Mouse (Mus musculus) bone marrow, adult 2 months (tissue): ENCODE measurements at regions not wholly inside any gene's neighbourhood (a gene's known extent, or its start where the extent isn't known, plus 50 kb on each side); places are given as distances from the start of the nearest gene placed in this dataset.

ENCODE experiments used
- H3K27ac ChIP-seq: fragments of 200-500 bp; 2 replicates; pipeline ENCODE4 v1.5.1; 2012; ENCODE audit warnings: low read depth, mild to moderate bottlenecking, control low read depth, inconsistent platforms, low read length; ENCODE audit not compliant: control insufficient read depth, poor library complexity, insufficient read depth
- H3K4me1 ChIP-seq: fragments of 200-500 bp; 2 replicates; pipeline ENCODE4 v1.6.1; 2011; ENCODE audit warnings: low read length; ENCODE audit not compliant: control insufficient read depth, insufficient read depth
- H3K4me3 ChIP-seq: fragments of 200-500 bp; replicated peaks from 2 replicates; pipeline ENCODE3; 2011; ENCODE audit warnings: mild to moderate bottlenecking, low read depth, low read length, control low read depth; ENCODE audit not compliant: control insufficient read depth
- CTCF ChIP-seq: fragments of 200-500 bp; IDR thresholded peaks from 2 replicates; pipeline ENCODE4 v1.5.1; 2011; ENCODE audit warnings: low read length, control low read depth; ENCODE audit not compliant: control insufficient read depth, insufficient read depth
- POLR2A ChIP-seq: fragments of 200-500 bp; IDR thresholded peaks from 2 replicates; pipeline ENCODE4 v1.6.1; 2011; ENCODE audit warnings: low read depth, mild to moderate bottlenecking, control low read depth, low read length, borderline replicate concordance; ENCODE audit not compliant: control insufficient read depth
- WGBS: fragments of 180-500 bp; shearing (Covaris S2); methylation state at CpG from one replicate; pipeline ENCODE4 v1.1.7; 2018; 5-methylcytosine and 5-hydroxymethylcytosine counted together

DNA sequence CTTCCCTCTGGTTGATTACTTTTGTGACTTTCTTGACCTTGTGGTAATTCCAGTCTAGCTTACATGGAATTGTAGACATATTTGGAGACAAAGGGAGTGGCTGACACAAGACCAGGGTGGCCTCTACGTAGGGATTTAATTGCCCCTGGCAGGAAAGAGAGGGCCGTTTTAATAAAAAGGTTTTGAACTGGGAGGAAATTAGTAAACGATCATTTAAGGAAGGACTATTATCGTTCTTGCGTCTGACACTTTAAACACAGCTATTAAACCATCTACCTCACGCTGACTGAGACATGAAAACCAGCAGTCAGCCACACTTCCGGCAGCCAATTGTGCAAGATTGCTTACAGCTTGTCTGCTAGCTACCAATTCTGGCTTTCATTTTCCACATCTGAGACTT is 197.1 kb upstream of the Tas2r119 start:
- H3K4me3 ChIP-seq: no peak overlapping the region
- H3K4me1 ChIP-seq: no peaks in the 10 kb centered on the region
- no peak overlapping the region for H3K27ac ChIP-seq
- TF ChIP-seq POLR2A (no peak), CTCF (no peak)
- 47% methylated on average over 7 of the region's 7 CpGs for WGBS

DNA sequence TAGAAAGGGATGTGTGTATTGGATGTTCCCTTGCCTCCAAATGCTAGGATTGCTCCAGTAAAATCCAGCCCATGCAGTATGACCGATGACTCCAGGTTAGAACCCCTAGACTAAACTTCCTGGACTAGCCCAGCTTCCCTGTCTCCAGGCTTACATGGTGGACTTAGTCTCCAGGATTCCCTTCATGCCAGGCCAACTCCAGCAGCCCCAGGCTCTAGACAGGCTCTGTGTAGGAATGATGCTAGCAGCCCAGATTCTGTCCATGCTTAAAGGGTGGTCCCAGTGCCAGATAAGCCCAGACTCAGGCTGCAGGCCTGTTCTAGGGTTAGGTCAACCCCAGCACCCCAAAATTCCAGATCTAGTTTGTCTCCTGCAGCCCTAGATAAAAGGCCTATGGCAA is 196.3 kb upstream of the Tas2r119 start:
- no peak overlapping the region for H3K4me3 ChIP-seq
- H3K4me1 ChIP-seq: no peaks in the 10 kb centered on the region
- WGBS: 83% methylated on average over 1 of the region's 1 CpGs
- TF ChIP-seq POLR2A: no peak
- no peak for TF ChIP-seq CTCF
- no peak overlapping the region for H3K27ac ChIP-seq

DNA sequence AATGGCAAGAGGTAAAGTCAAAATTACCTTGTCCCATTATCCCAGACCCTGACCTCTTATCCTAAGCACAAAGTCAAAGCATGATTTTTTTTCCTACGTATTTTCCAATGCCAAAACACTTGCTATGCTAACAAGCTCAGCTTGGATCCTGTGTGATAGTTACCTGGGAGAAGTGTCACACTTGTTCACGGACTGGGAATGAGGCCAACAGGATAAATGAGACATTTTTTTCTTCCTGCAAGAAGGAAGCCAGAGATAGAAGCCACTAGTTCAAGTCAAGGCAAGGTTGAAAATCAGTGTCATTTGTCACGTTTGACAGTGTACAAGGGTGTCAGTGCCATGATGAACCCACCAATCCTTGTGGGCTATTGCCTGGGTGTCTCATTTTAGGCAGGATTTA is 189.8 kb upstream of the Tas2r119 start:
- H3K27ac ChIP-seq: no peak overlapping the region
- H3K4me3 ChIP-seq: no peak overlapping the region
- WGBS: 62% methylated on average over 3 of the region's 3 CpGs
- H3K4me1 ChIP-seq: no peaks in the 10 kb centered on the region
- TF ChIP-seq POLR2A (no peak), CTCF (no peak)

DNA sequence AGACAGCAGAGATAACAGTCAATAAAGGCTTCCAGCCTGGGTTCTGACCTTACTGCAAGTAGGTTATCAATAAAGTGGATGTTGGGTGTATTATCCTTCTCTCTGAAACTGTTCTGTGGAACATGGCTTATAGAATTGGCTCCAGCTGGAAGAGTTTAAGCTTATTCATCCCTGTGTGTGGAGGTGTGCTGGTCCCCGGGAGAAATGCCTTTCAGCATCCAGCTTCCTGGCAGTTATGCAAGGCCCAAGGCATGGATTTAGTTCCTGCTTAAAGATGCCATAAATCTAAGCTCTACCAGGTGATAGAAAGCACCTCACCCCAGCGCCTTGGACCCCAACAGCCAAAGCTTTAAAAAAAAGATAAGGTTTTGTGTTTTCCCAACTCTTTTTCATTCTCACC is 188.0 kb upstream of the Tas2r119 start:
- 65% methylated on average over 2 of the region's 2 CpGs for WGBS
- Histone ChIP-seq H3K4me1 (no peaks in the 10 kb centered on the region), H3K27ac (no peak overlapping the region), H3K4me3 (no peak overlapping the region)
- no peak for TF ChIP-seq POLR2A
- TF ChIP-seq CTCF: no peak

DNA sequence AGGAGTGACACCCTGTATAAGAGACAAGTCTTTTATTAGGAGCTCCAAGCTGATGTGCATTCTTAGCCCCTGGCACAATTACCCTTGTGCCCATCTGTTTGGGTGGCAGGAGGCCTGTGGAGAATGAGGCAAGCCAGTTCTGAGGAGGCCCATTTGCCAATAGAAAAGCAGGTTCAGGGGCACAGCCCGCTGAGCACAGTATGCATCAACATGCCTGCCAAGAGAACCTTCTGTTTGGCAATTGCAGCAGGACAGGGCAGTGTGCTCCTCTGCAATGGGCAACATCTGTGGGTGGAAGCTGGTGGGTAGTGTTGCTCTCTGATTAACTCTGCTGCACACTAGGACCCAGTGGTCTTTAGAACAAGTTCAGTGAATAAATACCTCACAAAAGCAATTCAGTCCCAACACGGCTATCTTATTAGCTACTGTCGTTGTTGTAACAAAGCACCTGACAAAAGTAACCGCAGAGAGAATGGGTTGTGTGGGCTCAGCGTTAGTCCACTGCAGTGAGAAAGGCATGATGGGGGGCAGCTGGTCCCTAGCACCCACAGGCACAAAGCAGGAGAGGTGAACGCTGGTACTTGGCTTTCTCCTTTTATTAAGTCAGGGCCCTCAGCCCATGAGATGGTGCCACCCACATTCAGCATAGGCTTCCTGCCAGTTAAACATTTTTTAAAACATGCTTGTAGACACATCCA is 187.3 kb upstream of the Tas2r119 start:
- 79% methylated on average over 6 of the region's 6 CpGs for WGBS
- no peak overlapping the region for H3K27ac ChIP-seq
- H3K4me3 ChIP-seq: no peak overlapping the region
- no peaks in the 10 kb centered on the region for H3K4me1 ChIP-seq
- TF ChIP-seq POLR2A (no peak), CTCF (no peak)

DNA sequence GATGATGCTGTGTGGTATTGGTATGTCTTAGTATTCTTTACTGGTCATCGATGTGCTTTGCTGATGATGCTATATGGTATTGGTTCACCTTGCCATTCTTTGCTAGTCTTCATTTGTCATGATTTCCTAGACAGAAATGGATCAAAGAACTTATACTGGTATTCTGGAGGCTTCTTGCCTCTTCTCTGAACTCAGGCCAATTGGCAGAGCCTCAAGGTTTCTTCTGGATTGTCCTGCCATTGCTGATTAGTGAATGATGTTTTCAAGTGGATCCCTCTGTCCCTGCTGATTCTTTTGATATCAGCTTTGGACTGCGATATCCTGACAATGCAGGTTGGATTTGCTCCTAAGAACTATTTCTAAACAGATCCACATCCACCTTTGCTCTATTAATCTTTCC is 179.1 kb upstream of the Tas2r119 start:
- Histone ChIP-seq H3K4me3 (no peak overlapping the region), H3K27ac (no peak overlapping the region), H3K4me1 (no peaks in the 10 kb centered on the region)
- TF ChIP-seq CTCF: no peak
- no peak for TF ChIP-seq POLR2A
- 85% methylated on average over 2 of the region's 2 CpGs for WGBS

DNA sequence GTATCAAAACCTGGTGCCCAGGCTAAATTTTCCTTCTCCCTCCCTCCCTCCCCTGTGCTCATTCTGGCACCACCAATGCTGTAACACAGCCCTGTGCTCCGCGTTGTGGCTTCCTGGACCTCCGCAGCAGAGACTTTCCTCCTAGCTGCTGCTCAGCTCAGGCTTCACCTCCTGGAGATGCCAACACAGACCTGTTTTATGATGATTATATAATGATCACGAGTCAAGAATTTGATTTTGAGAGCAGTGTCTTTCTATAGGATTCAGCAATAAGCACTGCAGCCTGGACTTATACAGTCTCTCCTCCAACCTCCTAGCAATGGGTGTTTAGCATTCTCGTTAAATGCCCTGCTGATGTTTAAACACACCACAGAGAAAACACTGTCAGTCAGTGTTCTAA is 177.5 kb upstream of the Tas2r119 start:
- H3K4me1 ChIP-seq: no peaks in the 10 kb centered on the region
- 76% methylated on average over 5 of the region's 5 CpGs for WGBS
- no peak overlapping the region for H3K27ac ChIP-seq
- H3K4me3 ChIP-seq: no peak overlapping the region
- TF ChIP-seq POLR2A (no peak), CTCF (no peak)

DNA sequence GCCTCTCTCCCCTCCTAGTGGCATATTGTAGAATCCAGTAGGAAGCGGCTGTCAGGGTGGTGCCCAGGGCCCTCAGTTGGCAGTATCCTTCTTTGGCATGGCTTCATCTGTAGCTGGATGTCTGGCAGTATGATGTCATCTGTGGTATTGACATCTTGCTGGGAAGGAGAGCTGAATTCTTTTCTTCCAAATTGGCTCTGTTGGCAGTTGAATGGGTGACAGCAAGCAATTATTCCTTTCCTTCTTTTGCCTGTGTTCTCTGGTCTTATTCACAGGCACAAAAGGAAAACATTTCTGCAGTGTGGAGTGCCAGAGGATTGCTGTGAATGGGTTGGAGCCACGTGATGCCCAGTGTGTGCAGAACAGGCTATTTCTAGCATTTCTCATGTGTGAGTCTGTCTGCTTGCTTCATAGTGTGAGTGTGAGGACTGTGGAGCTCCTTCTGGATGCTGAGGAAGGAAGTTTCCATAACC is 174.1 kb upstream of the Tas2r119 start:
- 67% methylated on average over 2 of the region's 2 CpGs for WGBS
- TF ChIP-seq CTCF (no peak), POLR2A (no peak)
- H3K27ac ChIP-seq: no peak overlapping the region
- H3K4me3 ChIP-seq: no peak overlapping the region
- H3K4me1 ChIP-seq: no peaks in the 10 kb centered on the region

DNA sequence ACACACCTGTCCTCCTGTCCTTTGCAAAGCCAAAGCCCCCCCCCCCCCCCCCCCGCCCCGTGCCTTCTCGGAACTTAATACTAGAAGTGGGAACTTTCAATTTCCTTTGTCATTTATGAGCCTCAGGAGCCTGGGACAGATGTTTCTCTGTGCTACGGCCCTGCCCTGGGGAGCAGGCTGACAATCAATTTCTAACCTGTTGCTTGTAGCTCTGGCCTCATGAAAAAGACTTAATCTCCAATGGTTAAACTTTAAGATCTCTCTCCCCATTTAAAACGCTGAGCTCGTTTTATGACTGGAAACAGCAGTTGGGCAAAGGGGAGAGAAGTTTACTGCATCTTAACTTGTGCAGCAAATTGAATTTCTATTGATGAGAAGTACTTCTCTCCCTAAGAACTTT is 173.6 kb upstream of the Tas2r119 start:
- H3K4me1 ChIP-seq: no peaks in the 10 kb centered on the region
- no peak overlapping the region for H3K4me3 ChIP-seq
- no peak overlapping the region for H3K27ac ChIP-seq
- 43% methylated on average over 6 of the region's 6 CpGs for WGBS
- TF ChIP-seq CTCF: no peak
- no peak for TF ChIP-seq POLR2A
